Mouse (Mus musculus) forebrain, embryonic 12.5 days (tissue): ENCODE measurements around the gene Ms4a4b. TPM values are rescaled to one million over a fixed set of nuclear protein-coding genes. Genes with fewer than 3 reads are reported as not detected.
"Not testable (repeated sequence)": the region's sequence is repeated elsewhere in the genome, so short reads cannot be mapped to it uniquely, and the experiment has no call there.

ENCODE experiments used
- ATAC-seq: fragments of 200-750 bp; cut with Nextera tagmentation; 2 replicates; pipeline ENCODE4 v1.8.0; 2017; ENCODE audit warnings: moderate TSS enrichment; ENCODE audit not compliant: low FRiP score
- H3K27ac ChIP-seq: fragments of 300-500 bp; sonication (generic); 2 replicates; pipeline ENCODE4 v1.5.1; 2016; ENCODE audit warnings: mild to moderate bottlenecking
- H3K27me3 ChIP-seq: fragments of 300-500 bp; sonication (generic); 2 replicates; pipeline ENCODE4 v1.6.1; 2016; ENCODE audit warnings: mild to moderate bottlenecking
- H3K36me3 ChIP-seq: fragments of 300-500 bp; sonication (generic); replicated peaks from 2 replicates; pipeline ENCODE4 v1.6.1; 2016; ENCODE audit warnings: mild to moderate bottlenecking
- H3K4me1 ChIP-seq: fragments of 300-500 bp; sonication (generic); 2 replicates; pipeline ENCODE4 v1.6.1; 2016
- H3K4me2 ChIP-seq: fragments of 300-500 bp; sonication (generic); 2 replicates; pipeline ENCODE4 v1.6.1; 2016; ENCODE audit warnings: mild to moderate bottlenecking, moderate library complexity
- H3K4me3 ChIP-seq: fragments of 300-500 bp; sonication (generic); replicated peaks from 2 replicates; pipeline ENCODE4 v1.5.1; 2016; ENCODE audit warnings: mild to moderate bottlenecking
- H3K9ac ChIP-seq: fragments of 300-500 bp; sonication (generic); 2 replicates; pipeline ENCODE4 v1.6.1; 2016; ENCODE audit warnings: mild to moderate bottlenecking
- H3K9me3 ChIP-seq: fragments of 300-500 bp; sonication (generic); 2 replicates; pipeline ENCODE4 v1.6.1; 2016
- WGBS: fragments of 180-500 bp; shearing (Covaris S2); methylation state at CpG from one replicate; pipeline ENCODE4 v1.1.7; 2016; 5-methylcytosine and 5-hydroxymethylcytosine counted together
- polyA plus RNA-seq: library from polyadenylated mRNA; unstranded; fragments of >200 nt; fragmentation: Nextera tagmentation; extraction: Ambion mirVana; gene quantifications from 2 replicates; pipeline ENCODE4 v1.2.1, GENCODE M21; 2016

Gene Ms4a4b
- polyA plus RNA-seq, result not detected in 2 replicates

DNA sequence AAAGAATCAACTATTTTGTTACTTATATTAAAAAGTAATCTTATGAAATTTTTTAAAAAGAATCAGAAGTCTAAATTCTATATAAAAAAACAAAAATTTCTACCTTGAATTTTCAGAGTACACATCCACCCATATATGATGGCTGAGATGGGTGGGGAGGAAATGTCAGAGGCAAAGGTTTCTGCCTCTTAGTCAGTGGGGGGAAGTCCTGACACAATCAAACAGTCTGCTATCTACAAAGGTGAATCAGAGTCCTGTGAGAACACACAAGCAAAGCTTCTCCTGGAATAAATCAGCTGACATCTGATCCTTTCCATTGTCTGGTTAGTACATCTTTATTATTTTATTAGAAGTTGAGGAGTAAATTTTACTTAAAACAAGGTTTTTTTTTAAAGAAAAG is at the start of gene Ms4a4b:
Ms4a4b (plus strand) TSS at position 216 of the 400 bp plus-strand sequence.
- no peak within 1 kb of the TSS for H3K9ac ChIP-seq
- H3K4me3 ChIP-seq, result no peak within 1 kb of the TSS
- no peak for ATAC-seq
- H3K4me1 ChIP-seq, result no peaks in the 10 kb centered on the region
- H3K27ac ChIP-seq, result no peak within 1 kb of the TSS
- H3K4me2 ChIP-seq, result no peak within 1 kb of the TSS
- no peaks in the 10 kb centered on the region for H3K9me3 ChIP-seq
- no peaks in the 10 kb centered on the region for H3K36me3 ChIP-seq
- H3K27me3 ChIP-seq, result no peaks in the 10 kb centered on the region

DNA sequence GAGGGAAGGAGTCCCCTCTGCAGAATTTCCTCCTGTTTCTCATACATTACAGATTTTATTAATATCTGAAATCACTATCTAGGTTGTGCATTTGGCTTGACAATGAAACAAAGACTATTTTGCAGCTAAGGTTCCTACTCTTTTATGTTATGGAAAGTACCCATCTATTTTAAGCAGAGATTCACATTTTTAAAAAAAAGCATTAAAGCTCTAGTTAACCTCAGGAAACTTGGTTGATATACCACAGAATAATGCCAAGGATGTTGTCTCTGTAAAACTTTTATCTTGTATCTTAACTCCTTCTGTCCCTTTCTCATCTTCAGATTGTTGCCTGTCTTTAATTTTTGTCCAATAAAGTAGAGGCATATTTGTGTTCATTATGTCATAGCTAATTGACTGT is 47.6 kb upstream of the Ms4a4b start:
- no peak overlapping the region for H3K4me2 ChIP-seq
- no peaks in the 10 kb centered on the region for H3K9me3 ChIP-seq
- no peak overlapping the region for H3K27ac ChIP-seq
- no peaks in the 10 kb centered on the region for H3K36me3 ChIP-seq
- no peaks in the 10 kb centered on the region for H3K4me1 ChIP-seq
- H3K27me3 ChIP-seq, result no peaks in the 10 kb centered on the region
- no peak for ATAC-seq
- H3K9ac ChIP-seq, result no peak overlapping the region
- H3K4me3 ChIP-seq, result no peak overlapping the region

DNA sequence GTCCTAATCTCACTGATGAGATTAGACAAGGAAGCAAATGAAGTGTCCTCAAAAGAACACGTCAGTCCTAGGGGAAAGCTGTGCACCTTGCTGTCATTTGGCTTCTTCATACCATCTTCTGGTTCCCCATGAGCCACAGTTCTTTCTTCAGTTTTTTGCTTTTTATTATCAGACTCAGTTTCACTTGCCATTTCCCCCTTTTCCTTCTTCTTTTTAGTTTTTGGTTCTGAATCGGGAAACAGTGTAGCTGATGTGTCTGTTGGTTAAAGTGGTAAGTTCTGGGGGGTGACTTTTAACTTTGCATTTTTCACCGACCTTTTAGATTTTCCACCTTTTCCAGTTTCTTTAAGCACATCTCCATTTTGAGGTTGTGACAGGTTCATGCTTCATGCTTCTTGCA is 38.8 kb upstream of the Ms4a4b start, which contains the start of gene Ms4a4c:
Ms4a4c (plus strand) TSS at position 244 of the 400 bp plus-strand sequence.
- Histone ChIP-seq H3K4me1 (no peaks in the 10 kb centered on the region), H3K36me3 (no peaks in the 10 kb centered on the region), H3K27me3 (no peaks in the 10 kb centered on the region), H3K9ac (no peak within 1 kb of the TSS), H3K4me3 (no peak within 1 kb of the TSS), H3K4me2 (no peak within 1 kb of the TSS), H3K9me3 (no peaks in the 10 kb centered on the region), H3K27ac (no peak within 1 kb of the TSS)
- ATAC-seq, result no peak
- 83% methylated on average over 3 of the region's 3 CpGs for WGBS

DNA sequence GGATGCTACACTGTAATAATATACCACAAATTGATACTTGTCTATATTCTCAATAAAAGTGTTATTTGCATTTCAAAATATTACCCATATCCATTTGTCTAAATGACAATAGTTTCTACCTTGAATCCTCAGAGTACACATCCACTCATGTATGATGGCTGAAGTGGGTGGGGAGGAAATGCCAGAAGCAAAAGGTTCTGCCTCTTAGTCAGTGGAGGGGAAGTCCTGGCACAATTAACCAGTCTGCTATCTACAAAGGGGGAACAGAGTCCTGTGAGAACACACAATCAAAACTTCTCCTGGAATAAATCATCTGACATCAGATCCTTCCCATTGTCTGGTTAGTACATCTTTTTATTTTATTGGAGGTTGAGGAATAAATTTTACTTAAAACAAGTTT is 35.9 kb upstream of the Ms4a4b start:
- ATAC-seq, result no peak
- Histone ChIP-seq H3K36me3 (no peaks in the 10 kb centered on the region), H3K4me1 (no peaks in the 10 kb centered on the region), H3K27ac (no peak overlapping the region), H3K4me3 (no peak overlapping the region), H3K27me3 (no peaks in the 10 kb centered on the region), H3K4me2 (no peak overlapping the region), H3K9me3 (no peaks in the 10 kb centered on the region), H3K9ac (no peak overlapping the region)

DNA sequence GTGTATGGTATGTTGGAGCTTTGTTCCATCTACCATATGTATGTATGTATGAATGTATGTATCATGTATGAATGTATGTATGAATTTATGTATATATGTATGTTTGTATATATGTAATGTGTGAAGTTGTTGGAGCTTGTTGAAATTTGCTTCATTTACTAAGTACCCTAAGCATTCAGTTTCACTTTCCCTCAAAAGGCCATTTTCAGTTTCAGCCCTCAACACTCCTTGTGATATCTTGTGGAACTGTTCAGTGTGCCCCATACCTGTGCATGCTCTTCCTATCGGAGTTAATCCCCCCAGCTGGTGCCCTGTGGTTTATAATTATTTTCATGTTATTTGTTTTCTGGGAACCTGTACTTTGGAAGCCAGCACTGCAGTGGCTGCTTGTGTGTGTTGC is 34.8 kb upstream of the Ms4a4b start:
- no peaks in the 10 kb centered on the region for H3K36me3 ChIP-seq
- no peak for ATAC-seq
- no peaks in the 10 kb centered on the region for H3K27me3 ChIP-seq
- H3K27ac ChIP-seq, result no peak overlapping the region
- H3K9me3 ChIP-seq, result no peaks in the 10 kb centered on the region
- H3K9ac ChIP-seq, result no peak overlapping the region
- WGBS, result 95% methylated on average over 1 of the region's 1 CpGs
- no peaks in the 10 kb centered on the region for H3K4me1 ChIP-seq
- no peak overlapping the region for H3K4me2 ChIP-seq
- no peak overlapping the region for H3K4me3 ChIP-seq

DNA sequence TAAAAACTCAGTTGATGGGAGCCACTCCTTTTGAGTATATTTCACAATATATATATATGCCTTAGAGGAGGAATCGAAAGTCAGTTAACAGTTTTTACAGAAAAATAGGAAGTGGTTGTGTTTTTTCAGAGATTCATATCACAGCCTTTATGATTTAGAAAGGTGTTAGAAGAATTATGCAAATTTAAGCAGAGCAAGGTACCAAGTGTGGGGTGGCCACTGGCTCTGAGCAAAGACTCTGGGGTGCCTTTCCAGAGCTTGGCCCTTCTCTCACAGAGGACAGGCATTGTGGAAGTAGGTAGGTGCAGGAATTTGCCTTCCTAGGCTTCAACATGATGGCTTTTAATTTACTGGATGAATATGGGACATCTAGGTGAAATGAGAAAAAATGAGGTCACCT is 31.7 kb upstream of the Ms4a4b start:
- WGBS, result 95% methylated on average over 1 of the region's 1 CpGs
- Histone ChIP-seq H3K36me3 (no peaks in the 10 kb centered on the region), H3K27ac (no peak overlapping the region), H3K9ac (no peak overlapping the region), H3K4me2 (no peak overlapping the region), H3K9me3 (no peaks in the 10 kb centered on the region), H3K4me1 (no peaks in the 10 kb centered on the region), H3K27me3 (no peaks in the 10 kb centered on the region), H3K4me3 (no peak overlapping the region)
- no peak for ATAC-seq

DNA sequence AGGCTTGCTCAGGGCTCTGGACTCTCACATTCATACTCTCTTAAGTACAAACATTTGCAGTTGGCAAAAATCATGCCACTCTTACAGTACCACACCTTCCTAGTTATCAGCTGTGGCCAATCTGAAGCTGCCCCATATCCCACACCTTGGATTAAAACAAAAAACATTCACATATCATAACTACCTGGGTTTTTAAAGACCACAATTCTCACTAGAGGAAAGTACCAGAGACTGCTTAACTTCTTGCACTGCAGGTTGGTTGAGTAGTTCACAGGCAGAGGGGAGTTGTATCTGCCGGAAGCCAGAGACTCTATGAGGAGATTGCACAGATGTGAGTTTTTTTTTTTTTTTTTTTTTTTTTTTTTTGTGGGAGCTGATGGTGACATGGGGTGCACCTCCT is 29.3 kb upstream of the Ms4a4b start:
- Histone ChIP-seq H3K4me1 (no peaks in the 10 kb centered on the region), H3K4me3 (no peak overlapping the region), H3K27ac (no peak overlapping the region), H3K9ac (no peak overlapping the region), H3K9me3 (no peaks in the 10 kb centered on the region), H3K36me3 (no peaks in the 10 kb centered on the region), H3K27me3 (no peaks in the 10 kb centered on the region), H3K4me2 (no peak overlapping the region)
- WGBS, result 94% methylated on average over 1 of the region's 1 CpGs
- ATAC-seq, result no peak

DNA sequence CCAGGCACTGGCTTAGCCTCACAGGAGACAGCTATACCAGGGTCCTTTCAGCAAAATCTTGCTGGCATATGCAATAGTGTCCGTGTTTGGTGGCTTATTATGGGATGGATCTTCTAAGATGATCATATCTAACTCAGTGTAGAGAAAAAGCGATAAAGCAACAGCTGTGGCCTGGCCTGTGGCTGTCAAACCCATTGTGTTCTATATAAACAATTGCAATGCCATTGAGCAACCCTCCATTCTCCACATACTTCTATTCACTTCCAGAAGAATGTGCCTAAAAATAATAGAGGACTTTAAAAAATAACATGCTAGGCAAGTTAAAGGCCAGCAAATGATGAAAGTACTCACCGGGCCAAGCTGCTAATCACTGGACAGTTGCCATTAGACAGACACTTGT is 27.8 kb upstream of the Ms4a4b start:
- Histone ChIP-seq H3K4me2 (no peak overlapping the region), H3K27me3 (no peaks in the 10 kb centered on the region), H3K9ac (no peak overlapping the region), H3K4me3 (no peak overlapping the region), H3K27ac (no peak overlapping the region), H3K4me1 (no peaks in the 10 kb centered on the region), H3K9me3 (no peaks in the 10 kb centered on the region), H3K36me3 (no peaks in the 10 kb centered on the region)
- WGBS, result 77% methylated on average over 3 of the region's 3 CpGs
- no peak for ATAC-seq

DNA sequence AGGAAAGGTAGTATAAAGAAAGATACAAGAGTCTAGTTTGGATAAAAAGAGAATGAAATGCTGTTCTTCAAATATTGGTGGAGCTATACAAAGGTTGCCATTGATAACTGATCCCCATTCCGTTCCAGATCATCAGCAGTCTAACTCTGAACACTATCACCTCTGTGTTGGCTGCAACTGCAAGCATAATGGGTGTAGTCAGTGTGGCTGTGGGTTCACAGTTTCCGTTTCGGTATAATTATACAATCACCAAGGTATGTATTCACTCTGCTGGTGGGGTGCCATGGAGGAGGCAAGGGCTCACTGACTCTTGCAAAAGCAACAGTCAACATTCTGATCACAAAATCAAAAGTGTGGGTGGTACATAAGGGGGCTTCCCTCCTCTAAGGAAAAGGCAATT is 24.5 kb upstream of the Ms4a4b start:
- WGBS, result 80% methylated on average over 3 of the region's 3 CpGs
- not testable (repeated sequence) for H3K36me3 ChIP-seq, H3K27ac ChIP-seq, H3K9ac ChIP-seq, H3K27me3 ChIP-seq, H3K4me3 ChIP-seq, H3K4me1 ChIP-seq, ATAC-seq, H3K4me2 ChIP-seq, H3K9me3 ChIP-seq

DNA sequence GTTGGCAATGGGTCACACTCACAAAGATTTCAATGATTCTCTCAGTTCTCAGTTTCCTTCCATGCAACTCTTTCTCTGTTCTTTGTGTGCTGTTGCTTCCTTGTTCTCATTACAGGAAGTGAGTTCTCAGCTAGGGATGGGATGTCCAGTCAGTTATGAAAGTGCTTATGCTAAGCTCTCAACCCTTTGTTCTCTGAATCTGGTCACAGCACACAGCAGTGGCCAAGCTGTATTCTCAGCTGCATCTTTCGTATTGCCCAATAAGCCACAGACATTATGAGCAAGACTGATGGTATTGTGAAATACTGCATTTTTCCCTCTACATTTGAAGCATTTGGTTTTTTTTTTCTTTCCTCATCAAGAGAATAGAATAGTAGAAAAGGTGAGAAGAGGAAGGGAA is 12.1 kb upstream of the Ms4a4b start:
- H3K4me1 ChIP-seq, H3K4me3 ChIP-seq, H3K27me3 ChIP-seq, H3K27ac ChIP-seq, H3K36me3 ChIP-seq, ATAC-seq, H3K4me2 ChIP-seq, H3K9me3 ChIP-seq, H3K9ac ChIP-seq: not testable (repeated sequence)
- 88% methylated on average over 1 of the region's 1 CpGs for WGBS

DNA sequence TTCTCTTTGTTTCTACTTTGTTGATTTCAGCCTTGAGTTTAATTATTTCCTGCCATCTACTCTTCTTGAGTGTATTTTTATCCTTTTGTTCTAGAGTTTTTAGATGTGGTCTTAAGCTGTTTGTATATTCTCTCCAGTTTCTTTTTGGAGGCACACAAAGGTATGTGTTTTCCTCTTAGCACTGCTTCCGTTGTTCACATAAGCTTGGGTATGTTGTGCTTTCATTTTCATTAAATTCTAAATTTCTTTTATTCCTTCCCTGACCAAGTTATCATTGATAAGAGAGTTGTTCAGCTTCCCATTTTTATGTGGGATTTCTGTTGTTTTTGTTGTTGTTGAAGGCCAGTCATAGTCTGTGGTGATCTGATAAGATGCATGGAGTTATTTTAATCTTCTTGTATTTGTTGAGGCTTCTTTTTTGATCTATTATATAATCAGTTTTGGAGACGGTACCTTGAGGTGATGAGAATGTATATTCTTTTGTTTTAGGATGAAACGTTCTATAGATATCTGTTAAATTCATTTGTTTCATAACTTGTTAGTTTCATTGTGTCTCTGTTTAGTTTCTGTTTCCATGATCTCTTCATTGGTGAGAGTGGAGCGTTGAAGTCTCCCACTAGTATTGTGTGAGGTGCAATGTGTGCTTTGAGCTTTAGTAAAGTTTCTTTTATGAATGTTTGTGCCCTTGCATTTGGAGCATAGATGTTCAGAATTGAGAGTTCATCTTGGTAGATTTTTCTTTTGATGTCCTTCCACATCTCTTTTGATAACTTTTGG is 8.1 kb upstream of the Ms4a4b start:
- ATAC-seq, result no peak
- Histone ChIP-seq H3K4me3 (no peak overlapping the region), H3K9ac (no peak overlapping the region), H3K9me3 (no peaks in the 10 kb centered on the region), H3K27ac (no peak overlapping the region), H3K4me1 (no peaks in the 10 kb centered on the region), H3K4me2 (no peak overlapping the region), H3K27me3 (no peaks in the 10 kb centered on the region), H3K36me3 (no peaks in the 10 kb centered on the region)
- WGBS, result 92% methylated on average over 4 of the region's 4 CpGs

DNA sequence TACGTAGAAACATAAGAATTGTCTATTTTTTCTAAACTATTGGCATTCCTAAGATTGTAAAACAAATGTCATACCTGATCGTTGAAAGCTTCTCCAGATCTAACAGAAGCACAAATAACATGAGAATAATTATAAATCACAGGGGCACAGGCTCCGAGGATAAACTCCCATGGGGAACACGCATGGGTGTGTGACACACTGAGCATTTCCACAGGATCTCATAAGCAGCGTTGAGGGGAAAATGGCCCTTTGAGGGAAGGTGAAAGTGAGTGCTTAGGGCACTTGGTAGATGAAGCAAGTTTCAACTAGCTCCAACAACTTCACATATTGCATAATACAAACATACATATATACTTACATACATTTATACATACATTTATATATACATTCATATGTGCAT is 611 bp downstream of the Ms4a4b start:
- Histone ChIP-seq H3K27me3 (no peaks in the 10 kb centered on the region), H3K9ac (no peak overlapping the region), H3K4me1 (no peaks in the 10 kb centered on the region), H3K4me2 (no peak overlapping the region), H3K9me3 (no peaks in the 10 kb centered on the region), H3K4me3 (no peak overlapping the region), H3K27ac (no peak overlapping the region), H3K36me3 (no peaks in the 10 kb centered on the region)
- ATAC-seq, result no peak
- 92% methylated on average over 5 of the region's 5 CpGs for WGBS

DNA sequence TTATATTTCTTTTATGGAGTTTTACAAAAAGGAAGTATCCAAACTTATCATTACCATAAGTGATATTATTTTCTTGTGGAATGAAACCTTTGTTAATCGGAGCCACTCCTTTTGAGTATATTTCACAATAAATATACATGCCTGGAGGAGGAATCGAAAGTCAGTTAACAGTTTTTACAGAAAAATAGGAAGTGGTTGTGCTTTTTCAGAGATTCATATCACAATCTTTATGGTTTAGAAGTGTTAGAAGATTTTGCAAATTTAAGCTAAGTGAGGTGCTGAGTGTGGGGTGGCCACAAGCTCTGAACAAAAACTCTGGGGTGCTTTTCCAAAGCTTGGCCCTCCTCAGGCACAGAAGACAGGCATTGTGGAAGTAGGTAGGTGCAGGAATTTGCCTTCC is 3.9 kb downstream of the Ms4a4b start:
- Histone ChIP-seq H3K36me3 (no peaks in the 10 kb centered on the region), H3K4me2 (no peak overlapping the region), H3K9me3 (no peaks in the 10 kb centered on the region), H3K4me1 (no peaks in the 10 kb centered on the region), H3K27ac (no peak overlapping the region), H3K4me3 (no peak overlapping the region), H3K9ac (no peak overlapping the region), H3K27me3 (no peaks in the 10 kb centered on the region)
- WGBS, result 86% methylated on average over 2 of the region's 2 CpGs
- ATAC-seq, result no peak
